Mouse (Mus musculus) bone marrow macrophage, adult 2 months (primary cell): Measurements from ENCODE around the gene Sec31a. TPM values are rescaled to one million over a fixed set of nuclear protein-coding genes. Genes with fewer than 3 reads are reported as not detected.

Source experiments
- H3K27ac ChIP-seq: 2 replicates; pipeline ENCODE4 v1.5.1; 2012; ENCODE audit warnings: low read depth, low read length; ENCODE audit not compliant: insufficient read depth
- H3K4me1 ChIP-seq: 2 replicates; pipeline ENCODE4 v1.6.1; 2012; ENCODE audit warnings: low read length; ENCODE audit not compliant: control insufficient read depth, insufficient read depth
- H3K4me3 ChIP-seq: 2 replicates; pipeline ENCODE4 v1.5.1; 2012; ENCODE audit warnings: mild to moderate bottlenecking, low read length, moderate library complexity; ENCODE audit not compliant: insufficient read depth
- CTCF ChIP-seq: IDR thresholded peaks from 2 replicates; pipeline ENCODE4 v1.5.1; 2012; ENCODE audit warnings: low read depth, mild to moderate bottlenecking, low read length, moderate library complexity
- POLR2A ChIP-seq: IDR thresholded peaks from 2 replicates; pipeline ENCODE4 v1.6.1; 2012; ENCODE audit warnings: mild to moderate bottlenecking, low read depth, low read length, borderline replicate concordance
- polyA plus RNA-seq: library from polyadenylated mRNA; stranded (reverse); fragments of >200 nt; gene quantifications from 2 replicates; pipeline ENCODE4 v1.2.4, GENCODE M21; 2012; ENCODE audit not compliant: missing spikeins, insufficient read depth, insufficient read length

Gene Sec31a
- polyA plus RNA-seq, 1 experiment, result 79.8 TPM

DNA sequence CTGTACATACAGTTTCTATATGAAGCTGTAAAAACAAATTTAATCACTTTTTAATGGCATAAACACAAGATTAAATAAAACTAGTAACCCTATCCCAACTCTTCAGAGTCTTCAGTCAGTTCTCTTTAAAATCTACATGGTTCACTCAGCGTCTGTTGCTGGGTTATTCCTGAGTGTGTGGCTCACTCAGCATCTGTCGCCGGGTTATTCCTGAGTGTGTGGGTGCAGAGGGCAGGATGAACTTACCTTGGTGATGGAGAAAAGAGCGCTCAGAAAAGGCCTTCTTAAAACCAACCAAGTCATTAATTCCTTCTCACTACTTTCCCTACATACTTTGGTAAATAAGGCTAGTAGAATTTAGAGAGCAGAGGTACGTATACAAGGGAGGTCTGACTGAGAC is 37.8 kb downstream of the Sec31a start:
- H3K27ac ChIP-seq, result no peak overlapping the region
- TF ChIP-seq POLR2A (no peak), CTCF (no peak)
- H3K4me1 ChIP-seq, result no peaks in the 10 kb centered on the region
- H3K4me3 ChIP-seq, result no peak overlapping the region

DNA sequence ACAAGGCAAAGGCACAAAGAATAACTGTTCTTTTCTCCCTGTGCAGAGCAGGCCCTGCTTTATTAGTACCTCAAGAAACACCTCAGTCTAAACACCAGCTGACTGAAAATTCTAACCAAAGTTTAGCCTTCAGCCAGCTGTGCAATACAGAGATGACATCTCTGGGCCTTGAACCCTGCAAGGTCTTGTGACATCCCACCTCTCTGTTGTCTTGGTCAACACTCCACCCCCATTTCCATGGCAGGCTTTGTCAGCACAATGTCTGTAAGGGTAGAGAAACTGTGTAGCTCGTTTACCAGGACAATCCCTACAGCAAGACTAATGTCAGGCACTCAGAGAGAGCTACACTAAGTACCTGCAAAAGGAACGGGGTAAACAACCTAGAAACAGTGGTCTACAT is 38.7 kb downstream of the Sec31a start:
- TF ChIP-seq POLR2A (no peak), CTCF (no peak)
- Histone ChIP-seq H3K4me3 (no peak overlapping the region), H3K27ac (no peak overlapping the region), H3K4me1 (no peaks in the 10 kb centered on the region)

GRCm38 (mm10) chr5:100374703-100375102 is 41.3 kb downstream of the Sec31a start:
- Histone ChIP-seq H3K27ac (no peak overlapping the region), H3K4me1 (no peaks in the 10 kb centered on the region), H3K4me3 (no peak overlapping the region)
- TF ChIP-seq CTCF, result no peak
- TF ChIP-seq POLR2A, result no peak

DNA sequence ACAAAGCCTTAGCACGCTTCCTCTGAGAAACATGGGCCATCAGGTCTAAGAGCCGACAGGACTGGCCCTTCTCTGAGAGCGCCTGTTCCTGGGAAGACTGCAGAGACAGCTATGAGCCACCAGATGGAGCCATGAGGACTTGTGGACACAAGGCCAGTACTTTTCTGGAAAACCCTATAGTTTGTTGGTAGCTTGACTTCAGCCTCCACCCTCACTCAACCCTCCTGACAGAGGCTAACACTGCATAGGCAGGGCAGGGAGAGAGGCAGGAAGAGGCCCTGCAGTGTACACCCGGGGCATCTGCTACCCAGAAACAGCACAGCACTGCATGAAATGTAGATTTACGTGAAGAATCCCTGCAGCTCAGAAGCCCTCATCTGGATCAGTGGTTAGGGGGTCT is 42.1 kb downstream of the Sec31a start:
- no peak overlapping the region for H3K27ac ChIP-seq
- H3K4me3 ChIP-seq, result no peak overlapping the region
- TF ChIP-seq CTCF (peak; percentile 59), POLR2A (no peak)
- no peaks in the 10 kb centered on the region for H3K4me1 ChIP-seq

- Histone ChIP-seq H3K4me3 (no peak overlapping the region), H3K27ac (no peak overlapping the region), H3K4me1 (no peaks in the 10 kb centered on the region)
- TF ChIP-seq POLR2A (no peak), CTCF (no peak)
These were observed 45.1 kb downstream of the Sec31a start for GRCm38 (mm10) chr5:100370919-100371318.

GRCm38 (mm10) chr5:100369825-100370459 is 46.1 kb downstream of the Sec31a start:
- Histone ChIP-seq H3K4me1 (no peaks in the 10 kb centered on the region), H3K4me3 (no peak overlapping the region), H3K27ac (no peak overlapping the region)
- TF ChIP-seq POLR2A, result no peak
- no peak for TF ChIP-seq CTCF

DNA sequence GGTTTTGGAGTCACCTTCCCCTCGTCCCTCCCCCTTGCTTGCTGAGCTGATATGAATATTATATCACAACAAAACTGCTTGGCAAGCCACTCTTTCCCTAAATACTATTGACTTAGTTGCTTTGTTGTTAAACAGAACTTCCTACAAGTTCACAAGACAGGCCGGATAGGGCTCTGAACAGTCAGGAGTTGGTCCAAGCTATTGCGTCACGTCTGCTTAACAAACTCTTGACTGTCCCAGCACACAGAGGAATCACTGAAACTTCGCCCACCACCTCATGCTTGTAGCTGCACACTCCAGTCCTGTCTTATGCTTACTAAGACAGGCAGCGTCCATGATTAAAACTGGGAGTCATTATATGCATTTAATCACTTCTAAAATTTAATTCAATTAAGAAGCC is 46.9 kb downstream of the Sec31a start:
- Histone ChIP-seq H3K4me1 (no peaks in the 10 kb centered on the region), H3K4me3 (no peak overlapping the region), H3K27ac (no peak overlapping the region)
- TF ChIP-seq POLR2A (no peak), CTCF (no peak)

GRCm38 (mm10) chr5:100368527-100368926 is 47.5 kb downstream of the Sec31a start:
- H3K4me3 ChIP-seq, result no peak overlapping the region

DNA sequence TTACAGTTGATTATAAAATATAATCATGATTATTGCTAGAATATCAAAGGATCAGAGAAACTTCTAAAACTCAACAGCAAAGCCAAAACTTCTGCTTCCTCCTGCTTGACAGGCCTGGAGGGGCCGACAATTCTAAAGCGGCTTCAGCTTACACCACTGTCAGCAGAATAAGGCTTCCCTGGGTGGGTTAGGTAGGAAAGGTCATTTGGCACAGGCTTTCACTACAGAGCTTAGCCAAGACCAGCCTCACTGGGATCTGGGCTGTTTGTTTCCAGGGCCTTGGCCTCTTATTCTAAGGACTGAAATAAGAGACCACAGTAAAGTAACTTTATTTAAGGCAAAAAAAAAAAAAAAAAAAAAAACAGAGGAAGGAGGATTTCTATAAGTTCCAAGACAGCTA is 49.0 kb downstream of the Sec31a start:
- Histone ChIP-seq H3K4me1 (no peaks in the 10 kb centered on the region), H3K27ac (no peak overlapping the region), H3K4me3 (no peak overlapping the region)
- TF ChIP-seq POLR2A, result no peak
- TF ChIP-seq CTCF, result no peak

More at GRCm38 (mm10) chr5:100368527-100368926, 47.5 kb downstream of the Sec31a start:
- H3K4me1 ChIP-seq, result no peaks in the 10 kb centered on the region
- no peak overlapping the region for H3K27ac ChIP-seq
- TF ChIP-seq POLR2A (no peak), CTCF (no peak)

- TF ChIP-seq POLR2A, result no peak
- TF ChIP-seq CTCF, result no peak
- no peak overlapping the region for H3K27ac ChIP-seq
- H3K4me3 ChIP-seq, result no peak overlapping the region
- H3K4me1 ChIP-seq, result peaks cover 6% of the 10 kb centered on the region; the same call in 1 of the 2 replicates
These were observed 55.7 kb downstream of the Sec31a start for GRCm38 (mm10) chr5:100360296-100360695.
